ENCODE assay signal across 7 mouse cellular contexts in the genomic region with DNA sequence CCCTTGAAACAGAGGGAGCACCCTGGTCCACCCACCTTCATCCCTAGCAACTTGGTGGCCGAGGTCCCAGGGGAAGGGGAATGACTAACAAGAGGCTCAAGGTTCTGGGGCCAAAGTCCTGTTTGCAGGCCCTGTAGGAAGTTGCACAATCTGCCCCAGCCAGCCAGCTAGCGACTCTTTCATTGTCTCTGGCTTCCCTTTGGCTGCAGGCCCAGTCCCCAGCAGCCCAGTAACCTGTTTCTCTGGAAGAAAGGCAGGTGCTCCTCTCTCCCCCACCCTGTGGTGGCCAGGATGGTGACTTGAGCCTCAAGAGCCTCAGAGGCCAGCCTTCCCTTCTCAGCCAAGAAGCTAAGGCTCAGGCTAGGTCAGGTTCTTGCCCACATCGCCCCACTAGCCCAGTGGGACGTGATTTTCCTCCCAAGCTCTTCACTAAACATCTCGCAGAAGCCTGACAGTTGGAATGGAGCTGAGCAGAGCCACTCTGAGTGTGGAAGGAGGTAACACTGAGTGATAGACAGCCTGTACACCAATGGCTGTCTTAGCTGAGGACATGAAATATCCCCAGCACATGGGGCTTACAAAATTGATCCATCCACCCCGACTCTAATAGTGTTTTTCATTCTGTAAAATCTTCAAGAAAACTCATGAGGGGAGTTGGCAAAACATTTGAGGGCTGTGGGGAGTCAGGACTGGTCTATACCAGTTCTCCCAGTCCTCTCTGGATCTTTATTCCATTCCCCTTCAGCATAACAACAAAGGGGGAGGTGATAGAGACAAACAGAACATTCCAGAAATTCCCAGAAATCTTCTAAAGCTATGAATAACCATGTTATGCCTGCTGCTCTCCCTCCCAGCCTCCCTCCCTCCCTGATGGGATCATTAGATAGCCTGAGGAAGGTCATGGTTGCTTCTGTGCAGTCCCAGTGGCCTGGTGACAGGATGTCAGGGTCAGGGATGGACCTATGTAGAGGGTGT. TPM values are rescaled to one million over a fixed set of nuclear protein-coding genes. Genes with fewer than 3 reads are reported as not detected.
A peak's percentile ranks its signal among the peaks of the same experiment; 100 is the strongest.
DNase-seq lines count a peak whose midpoint lies in the region; ATAC-seq lines count a peak whose summit lies in the region.

No protein-coding gene starts in this region.

- no peak for ATAC-seq in embryonic facial prominence, embryonic 12.5 days (ENCODE audit: insufficient number of reproducible peaks, insufficient read depth, low FRiP score, low TSS enrichment)

- no peak overlapping the region for H3K4me3 ChIP-seq in embryonic facial prominence, embryonic 12.5 days
- H3K4me3 ChIP-seq in limb, embryonic 10.5 days, result no peak overlapping the region

- no peaks in the 10 kb centered on the region for H3K27me3 ChIP-seq in embryonic facial prominence, embryonic 12.5 days
- no peaks in the 10 kb centered on the region for H3K27me3 ChIP-seq in limb, embryonic 10.5 days (ENCODE audit: low read depth, poor library complexity, severe bottlenecking)

- WGBS in embryonic facial prominence, embryonic 12.5 days, result 76% methylated on average over 6 of the region's 6 CpGs
- WGBS in limb, embryonic 10.5 days, result 79% methylated on average over 6 of the region's 6 CpGs

- no peaks in the 10 kb centered on the region for H3K4me1 ChIP-seq in embryonic facial prominence, embryonic 12.5 days
- H3K4me1 ChIP-seq in limb, embryonic 10.5 days, result no peaks in the 10 kb centered on the region

- no peak overlapping the region for H3K4me2 ChIP-seq in embryonic facial prominence, embryonic 12.5 days (replicated peaks)

- peak overlapping the region; percentile 46; the same call in 1 of the 2 replicates for H3K27ac ChIP-seq in embryonic facial prominence, embryonic 12.5 days
- 0 out of 2 replicates have a peak overlapping the region, but pooled peaks have one; percentile 28 for H3K27ac ChIP-seq in limb, embryonic 10.5 days

- intact Hi-C loops in heart, postnatal 10 days (cut with DNase I), result loop anchor here (2.0 kb wide), 1 partner anchor 27 kb away; no protein-coding TSS in a partner anchor

- H3K9ac ChIP-seq in embryonic facial prominence, embryonic 12.5 days, result no peak overlapping the region

- DNase-seq in ES-CJ7 (ENCODE audit: low read depth, low spot score), result peak; percentile 39
- peak; percentile 74 to 93 for DNase-seq in adrenal gland, adult (ENCODE audit: inconsistent age in 2 of 2, low spot score in 1 of 2)
- DNase-seq in heart, postnatal 10 days, result peak; percentile 77 to 79
- no peak for DNase-seq in limb, embryonic 10.5 days (ENCODE audit: low spot score)
- DNase-seq in ovary, adult 18-20 months (ENCODE audit: low spot score), result peak; percentile 68
- DNase-seq in B cell, adult 2 months, result no peak

- H3K36me3 ChIP-seq in embryonic facial prominence, embryonic 12.5 days, result no peaks in the 10 kb centered on the region
- H3K36me3 ChIP-seq in limb, embryonic 10.5 days, result no peaks in the 10 kb centered on the region

- 0 out of 2 replicates have a peak, but pooled peaks cover 2% of the 10 kb centered on the region for H3K9me3 ChIP-seq in embryonic facial prominence, embryonic 12.5 days
- H3K9me3 ChIP-seq in limb, embryonic 10.5 days (replicated peaks), result no peaks in the 10 kb centered on the region

RNA-seq across cellular contexts. Expression of gene Nek6, which starts 25.2 kb away (rescaled TPM):
- polyA plus RNA-seq in embryonic facial prominence, embryonic 12.5 days (2016; fragmentation: Nextera tagmentation; extraction: Ambion mirVana), result 133 and 135 TPM in 2 replicates
- total RNA-seq in heart, postnatal 10 days (2021), result 10 to 100 TPM; 10.6 to 15.2 TPM
- polyA plus RNA-seq in limb, embryonic 10.5 days (2016; fragmentation: Nextera tagmentation; extraction: Ambion mirVana), result 67.5 and 83.4 TPM in 2 replicates

Comparison
In these comparisons a context has a peak if more than half of its experiments do, and no peak if none do; other contexts are left out.
1. DNase-seq: peak in ES-CJ7 (single experiment), adrenal gland, adult (2 of 2), heart, postnatal 10 days (2 of 2) and ovary, adult 18-20 months (single experiment); none in limb, embryonic 10.5 days (single experiment) and B cell, adult 2 months (0 of 2).